Mouse (Mus musculus) limb, embryonic 11.5 days (tissue): ENCODE measurements around the gene Cdh23. TPM values are rescaled to one million over a fixed set of nuclear protein-coding genes. Genes with fewer than 3 reads are reported as not detected.

ENCODE experiments used
- ATAC-seq: fragments of 200-750 bp; cut with Nextera tagmentation; 2 replicates; pipeline ENCODE4 v1.8.0; 2017; ENCODE audit warnings: low read depth; ENCODE audit not compliant: insufficient number of reproducible peaks, low FRiP score, low TSS enrichment
- DNase-seq: peaks from one replicate; pipeline ENCODE4 v3.0.0-alpha.2; 2015; ENCODE audit warnings: low spot score
- H3K27ac ChIP-seq: fragments of 300-500 bp; sonication (generic); replicated peaks from 2 replicates; pipeline ENCODE4 v1.5.1; 2014; ENCODE audit warnings: low read depth, mild to moderate bottlenecking, low read length
- H3K27me3 ChIP-seq: fragments of 300-500 bp; sonication (generic); 2 replicates; pipeline ENCODE4 v1.6.1; 2014; ENCODE audit warnings: mild to moderate bottlenecking, low read length, mixed read lengths; ENCODE audit not compliant: control insufficient read depth, insufficient read depth
- H3K36me3 ChIP-seq: fragments of 300-500 bp; sonication (generic); 2 replicates; pipeline ENCODE4 v1.6.1; 2014; ENCODE audit warnings: mild to moderate bottlenecking, low read length, moderate library complexity, mixed read lengths; ENCODE audit not compliant: control insufficient read depth, insufficient read depth
- H3K4me1 ChIP-seq: fragments of 300-500 bp; sonication (generic); 2 replicates; pipeline ENCODE4 v1.6.1; 2014; ENCODE audit warnings: low read length, mixed read lengths; ENCODE audit not compliant: control insufficient read depth, insufficient read depth
- H3K4me2 ChIP-seq: fragments of 300-500 bp; sonication (generic); 2 replicates; pipeline ENCODE4 v1.6.1; 2014; ENCODE audit warnings: low read depth, mild to moderate bottlenecking, moderate library complexity; ENCODE audit not compliant: severe bottlenecking
- H3K4me3 ChIP-seq: fragments of 300-500 bp; sonication (generic); 2 replicates; pipeline ENCODE4 v1.5.1; 2014; ENCODE audit warnings: low read depth, low read length
- H3K9ac ChIP-seq: fragments of 300-500 bp; sonication (generic); 2 replicates; pipeline ENCODE4 v1.6.1; 2014; ENCODE audit warnings: mild to moderate bottlenecking, low read length
- H3K9me3 ChIP-seq: fragments of 300-500 bp; sonication (generic); 2 replicates; pipeline ENCODE4 v1.6.1; 2016; ENCODE audit warnings: low read length; ENCODE audit not compliant: control insufficient read depth
- WGBS: fragments of 180-500 bp; shearing (Covaris S2); extraction: QIAGEN DNeasy Blood & Tissue Kit; methylation state at CpG from one replicate; pipeline ENCODE4 v1.1.7; 2014; 5-methylcytosine and 5-hydroxymethylcytosine counted together
- polyA plus RNA-seq: library from polyadenylated mRNA; unstranded; fragments of >200 nt; fragmentation: Nextera tagmentation; extraction: Ambion mirVana; gene quantifications from 2 replicates; pipeline ENCODE4 v1.2.1, GENCODE M21; 2014

Gene Cdh23
- polyA plus RNA-seq, 1 experiment from 2014 or later = 0.16 TPM

GRCm38 (mm10) chr10:60737169-60737728, 41.0 kb upstream of the Cdh23 start:
- H3K9me3 ChIP-seq = no peaks in the 10 kb centered on the region
- H3K4me3 ChIP-seq = no peak overlapping the region
- H3K27ac ChIP-seq = no peak overlapping the region
- H3K36me3 ChIP-seq = no peaks in the 10 kb centered on the region; the same call in 1 of the 2 replicates
- no peak overlapping the region for H3K4me2 ChIP-seq
- H3K27me3 ChIP-seq = no peaks in the 10 kb centered on the region
- no peak for ATAC-seq
- 68% methylated on average over 11 of the region's 11 CpGs for WGBS
- no peak overlapping the region for H3K9ac ChIP-seq
- no peak for DNase-seq
- no peaks in the 10 kb centered on the region for H3K4me1 ChIP-seq

GRCm38 (mm10) chr10:60735737-60736136, 39.4 kb upstream of the Cdh23 start:
- no peaks in the 10 kb centered on the region; the same call in 1 of the 2 replicates for H3K36me3 ChIP-seq
- ATAC-seq (no peak), DNase-seq (no peak)
- no peak overlapping the region for H3K4me2 ChIP-seq
- no peaks in the 10 kb centered on the region for H3K27me3 ChIP-seq
- no peaks in the 10 kb centered on the region for H3K9me3 ChIP-seq
- no peak overlapping the region for H3K9ac ChIP-seq
- no peaks in the 10 kb centered on the region for H3K4me1 ChIP-seq
- no peak overlapping the region for H3K4me3 ChIP-seq
- WGBS = 100% methylated on average over 1 of the region's 1 CpGs
- H3K27ac ChIP-seq = no peak overlapping the region

GRCm38 (mm10) chr10:60733471-60733870, 37.2 kb upstream of the Cdh23 start:
- Histone ChIP-seq H3K27me3 (no peaks in the 10 kb centered on the region), H3K9ac (no peak overlapping the region), H3K27ac (no peak overlapping the region), H3K4me3 (no peak overlapping the region), H3K9me3 (no peaks in the 10 kb centered on the region), H3K4me1 (no peaks in the 10 kb centered on the region), H3K36me3 (no peaks in the 10 kb centered on the region; the same call in 1 of the 2 replicates), H3K4me2 (no peak overlapping the region)
- ATAC-seq (no peak), DNase-seq (no peak)
- WGBS = 74% methylated on average over 8 of the region's 8 CpGs

- DNase-seq (no peak), ATAC-seq (no peak)
- no peaks in the 10 kb centered on the region; the same call in 1 of the 2 replicates for H3K36me3 ChIP-seq
- no peak overlapping the region for H3K27ac ChIP-seq
- no peak overlapping the region for H3K9ac ChIP-seq
- WGBS = 53% methylated on average over 2 of the region's 2 CpGs
- H3K9me3 ChIP-seq = no peaks in the 10 kb centered on the region
- H3K27me3 ChIP-seq = no peaks in the 10 kb centered on the region
- no peaks in the 10 kb centered on the region for H3K4me1 ChIP-seq
- no peak overlapping the region for H3K4me3 ChIP-seq
- H3K4me2 ChIP-seq = no peak overlapping the region
Observed at GRCm38 (mm10) chr10:60732397-60732861, 36.1 kb upstream of the Cdh23 start.

DNA sequence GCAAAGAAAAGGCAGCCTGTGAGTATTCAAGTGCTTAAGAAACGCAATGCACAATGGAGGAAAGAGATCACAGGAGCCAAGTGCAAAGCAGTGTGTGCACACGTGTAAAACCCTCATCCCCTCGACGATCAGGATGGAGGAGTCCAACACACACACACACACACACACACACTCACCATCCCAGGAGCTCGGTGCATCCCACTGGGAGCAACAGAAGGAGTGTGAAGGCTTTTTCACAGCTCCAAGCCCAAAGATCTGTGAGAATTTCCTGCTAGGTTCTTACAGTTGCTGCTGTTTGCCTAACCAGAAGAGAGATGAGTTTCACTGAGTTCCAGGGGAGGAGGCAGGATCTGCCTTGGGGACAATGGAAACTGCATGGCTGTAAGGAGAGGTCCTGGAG, 35.5 kb upstream of the Cdh23 start:
- Histone ChIP-seq H3K4me3 (no peak overlapping the region), H3K27me3 (no peaks in the 10 kb centered on the region), H3K9me3 (no peaks in the 10 kb centered on the region), H3K9ac (no peak overlapping the region), H3K4me1 (0 out of 2 replicates have a peak, but pooled peaks cover 2% of the 10 kb centered on the region), H3K36me3 (no peaks in the 10 kb centered on the region; the same call in 1 of the 2 replicates), H3K27ac (no peak overlapping the region), H3K4me2 (no peak overlapping the region)
- whole genome bisulfite sequencing = 40% methylated on average over 5 of the region's 5 CpGs
- DNase-seq = no peak
- ATAC-seq = no peak

- WGBS = 36% methylated on average over 5 of the region's 5 CpGs
- Histone ChIP-seq H3K4me3 (no peak overlapping the region), H3K36me3 (no peaks in the 10 kb centered on the region), H3K27me3 (no peaks in the 10 kb centered on the region), H3K9ac (no peak overlapping the region), H3K4me1 (0 out of 2 replicates have a peak, but pooled peaks cover 2% of the 10 kb centered on the region), H3K9me3 (no peaks in the 10 kb centered on the region), H3K27ac (no peak overlapping the region), H3K4me2 (no peak overlapping the region)
- ATAC-seq (no peak), DNase-seq (no peak)
Observed at GRCm38 (mm10) chr10:60727301-60727700, 31.0 kb upstream of the Cdh23 start.

- Histone ChIP-seq H3K9me3 (no peaks in the 10 kb centered on the region), H3K36me3 (no peaks in the 10 kb centered on the region), H3K9ac (no peak overlapping the region), H3K27ac (no peak overlapping the region), H3K4me1 (0 out of 2 replicates have a peak, but pooled peaks cover 2% of the 10 kb centered on the region), H3K4me3 (no peak overlapping the region), H3K27me3 (no peaks in the 10 kb centered on the region), H3K4me2 (no peak overlapping the region)
- WGBS = 72% methylated on average over 3 of the region's 3 CpGs
- DNase-seq = no peak
- ATAC-seq = no peak
Observed at GRCm38 (mm10) chr10:60726896-60727295, 30.6 kb upstream of the Cdh23 start.

DNA sequence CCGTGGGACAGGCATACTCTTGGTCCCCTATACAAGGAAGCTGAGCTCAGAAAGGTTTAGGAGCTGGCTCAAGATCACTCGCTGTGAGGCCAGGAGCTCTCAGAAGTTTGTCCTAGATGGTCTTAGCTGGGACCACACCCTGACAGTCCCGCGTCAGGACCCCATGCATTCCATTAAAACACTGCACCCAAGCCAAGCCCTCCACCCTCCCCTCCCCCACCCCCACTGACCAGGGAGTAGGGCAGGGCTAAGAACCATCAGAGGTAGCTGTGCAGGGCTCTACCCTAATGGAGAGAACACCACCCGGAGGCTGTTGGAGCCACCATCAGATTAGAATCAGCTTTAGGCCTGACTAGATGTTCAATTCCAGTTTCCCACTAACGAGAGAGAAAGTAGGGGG, 28.2 kb upstream of the Cdh23 start:
- WGBS = 58% methylated on average over 6 of the region's 6 CpGs
- no peak overlapping the region for H3K4me2 ChIP-seq
- no peaks in the 10 kb centered on the region for H3K9me3 ChIP-seq
- ATAC-seq (no peak), DNase-seq (no peak)
- H3K9ac ChIP-seq = no peak overlapping the region
- 0 out of 2 replicates have a peak, but pooled peaks cover 2% of the 10 kb centered on the region for H3K4me1 ChIP-seq
- no peaks in the 10 kb centered on the region for H3K27me3 ChIP-seq
- no peak overlapping the region for H3K27ac ChIP-seq
- no peaks in the 10 kb centered on the region for H3K36me3 ChIP-seq
- H3K4me3 ChIP-seq = no peak overlapping the region

GRCm38 (mm10) chr10:60723345-60723744, 27.1 kb upstream of the Cdh23 start:
- WGBS = 55% methylated on average over 1 of the region's 1 CpGs
- Histone ChIP-seq H3K9me3 (no peaks in the 10 kb centered on the region), H3K9ac (no peak overlapping the region), H3K27ac (no peak overlapping the region), H3K4me3 (no peak overlapping the region), H3K4me2 (no peak overlapping the region), H3K4me1 (0 out of 2 replicates have a peak, but pooled peaks cover 2% of the 10 kb centered on the region), H3K36me3 (no peaks in the 10 kb centered on the region; the same call in 1 of the 2 replicates), H3K27me3 (no peaks in the 10 kb centered on the region)
- no peak for ATAC-seq
- no peak for DNase-seq
